Mouse (Mus musculus): ENCODE measurements at regions not wholly inside any gene's neighbourhood (a gene's known extent, or its start where the extent isn't known, plus 50 kb on each side); places are given as distances from the start of the nearest gene placed in this dataset.

DNA sequence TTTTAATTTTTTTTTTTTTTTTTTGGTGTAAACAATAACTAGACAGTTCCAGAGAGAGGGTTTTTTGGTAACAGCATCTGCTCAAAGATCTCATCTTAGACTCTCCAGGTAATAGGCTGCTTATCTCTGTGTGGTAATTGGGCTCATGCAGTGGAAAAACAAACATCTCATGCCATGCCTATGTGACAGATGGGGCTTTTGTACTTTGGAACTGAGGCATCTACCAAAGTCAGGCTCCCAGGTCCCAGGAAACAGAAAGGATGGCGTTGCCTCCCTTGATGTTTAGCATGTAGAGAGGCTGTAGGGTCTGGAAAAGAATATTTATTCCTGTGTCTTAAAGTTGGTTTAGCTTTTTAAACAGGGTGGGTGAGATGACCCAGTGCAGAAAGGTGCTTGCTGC, 53.1 kb upstream of the Selenop start:
- ATAC-seq: no peak
- no peaks in the 10 kb centered on the region for H3K4me1 ChIP-seq (ENCODE audit: insufficient read depth, low read depth, low read length)

More for the DNA sequence above, 53.1 kb upstream of the Selenop start:
- no peak for DNase-seq (ENCODE audit: low spot score)
- H3K27ac ChIP-seq (ENCODE audit: low read length): no peak overlapping the region
- no peaks in the 10 kb centered on the region for H3K36me3 ChIP-seq (ENCODE audit: insufficient read depth, low read length)
- no peak overlapping the region for H3K4me2 ChIP-seq (replicated peaks; ENCODE audit: low read depth, low read length)
- no peaks in the 10 kb centered on the region for H3K27me3 ChIP-seq (replicated peaks; ENCODE audit: insufficient read depth, low read length)
- H3K4me3 ChIP-seq (ENCODE audit: low read depth, low read length): no peak overlapping the region
- 21% methylated on average over 1 of the region's 1 CpGs for WGBS
- TF ChIP-seq CTCF (IDR thresholded peaks at IDR 0.05): no peak
- no peak for TF ChIP-seq EP300 (IDR thresholded peaks at IDR 0.05)
- H3K9ac ChIP-seq (replicated peaks; ENCODE audit: low read depth): no peak overlapping the region
- H3K9me3 ChIP-seq (ENCODE audit: low read length): no peaks in the 10 kb centered on the region
